Mouse (Mus musculus) adipocyte (in vitro differentiated cells): ENCODE measurements at regions not wholly inside any gene's neighbourhood (a gene's known extent, or its start where the extent isn't known, plus 50 kb on each side); places are given as distances from the start of the nearest gene placed in this dataset.

Experiments used
- DNase-seq: peaks from one replicate; pipeline ENCODE4 v3.0.0-alpha.2; 2016; ENCODE audit warnings: low spot score

GRCm38 (mm10) chr6:10156097-10156496, 1207.9 kb downstream of the Nxph1 start:
- peak; percentile 19 for DNase-seq

- no peak for DNase-seq
Observed at GRCm38 (mm10) chr6:10181590-10182183, 1233.5 kb downstream of the Nxph1 start.

- DNase-seq = no peak
Observed at GRCm38 (mm10) chr6:10185971-10186370, 1237.7 kb downstream of the Nxph1 start.
